Mouse (Mus musculus) MEL (cell line): ENCODE measurements at regions not wholly inside any gene's neighbourhood (a gene's known extent, or its start where the extent isn't known, plus 50 kb on each side); places are given as distances from the start of the nearest gene placed in this dataset.

Source experiments
- CTCF ChIP-seq, 3 experiments: IDR thresholded peaks in 2 of 3; conservative IDR thresholded peaks in 1 of 3; 2 replicates each; pipeline ENCODE4 v1.5.1; 2011 to 2012; ENCODE audit warnings: low read length in 3 of 3, low read depth in 2 of 3, mild to moderate bottlenecking in 2 of 3, improper control_type of control experiment in 1 of 3, inconsistent platforms in 1 of 3, mixed read lengths in 1 of 3, moderate library complexity in 1 of 3; ENCODE audit not compliant: control insufficient read depth in 1 of 3, insufficient read depth in 1 of 3, poor library complexity in 1 of 3, severe bottlenecking in 1 of 3
- EP300 ChIP-seq, 2 experiments: IDR thresholded peaks; 2 replicates each; pipeline ENCODE4 v1.6.1; 2011; ENCODE audit warnings: improper control_type of control experiment in 2 of 2, low read length in 2 of 2, low read depth in 1 of 2, mild to moderate bottlenecking in 1 of 2
- GABPA ChIP-seq: IDR thresholded peaks from 2 replicates; pipeline ENCODE4 v1.6.1; 2012; ENCODE audit warnings: low read depth, mild to moderate bottlenecking, inconsistent platforms, low read length, improper control_type of control experiment, moderate library complexity
- GATA1 ChIP-seq: IDR thresholded peaks from 2 replicates; pipeline ENCODE4 v1.6.1; 2011; ENCODE audit warnings: low read depth, low read length, improper control_type of control experiment
- HCFC1 ChIP-seq: IDR thresholded peaks from 2 replicates; pipeline ENCODE4 v1.6.1; 2012; ENCODE audit warnings: low read depth, mild to moderate bottlenecking, inconsistent platforms, low read length, improper control_type of control experiment, moderate library complexity
- MAZ ChIP-seq: IDR thresholded peaks from 2 replicates; pipeline ENCODE4 v1.6.1; 2012; ENCODE audit warnings: low read depth, mild to moderate bottlenecking, inconsistent platforms, low read length, improper control_type of control experiment
- MEF2A ChIP-seq: IDR thresholded peaks from 2 replicates; pipeline ENCODE4 v1.6.1; 2014; ENCODE audit warnings: low read depth, mild to moderate bottlenecking, inconsistent platforms, low read length, improper control_type of control experiment; ENCODE audit not compliant: poor library complexity, insufficient replicate concordance, severe bottlenecking; ENCODE audit errors: extremely low read depth
- NELFE ChIP-seq: IDR thresholded peaks from 2 replicates; pipeline ENCODE4 v1.6.1; 2011; ENCODE audit warnings: low read depth, low read length, improper control_type of control experiment
- POLR2A ChIP-seq, 2 experiments: IDR thresholded peaks; 2 replicates each; pipeline ENCODE4 v1.6.1; 2011 to 2012; ENCODE audit warnings: low read length in 2 of 2, mild to moderate bottlenecking in 2 of 2, control low read depth in 1 of 2, improper control_type of control experiment in 1 of 2, low read depth in 1 of 2, moderate library complexity in 1 of 2; ENCODE audit not compliant: control insufficient read depth in 1 of 2, insufficient read depth in 1 of 2, poor library complexity in 1 of 2
- POLR2AphosphoS2 ChIP-seq: IDR thresholded peaks from 2 replicates; pipeline ENCODE4 v1.6.1; 2011; ENCODE audit warnings: low read length, improper control_type of control experiment
- TBP ChIP-seq: IDR thresholded peaks from 2 replicates; pipeline ENCODE4 v1.8.0; 2011; ENCODE audit warnings: low read depth, low read length, improper control_type of control experiment
- USF1 ChIP-seq: IDR thresholded peaks from 2 replicates; pipeline ENCODE4 v1.6.1; 2014; ENCODE audit warnings: low read depth, mild to moderate bottlenecking, inconsistent platforms, low read length, improper control_type of control experiment, moderate library complexity
- ZC3H11A ChIP-seq: IDR thresholded peaks from 2 replicates; pipeline ENCODE4 v1.6.1; 2012; ENCODE audit warnings: low read depth, mild to moderate bottlenecking, inconsistent platforms, low read length, improper control_type of control experiment
- ZMIZ1 ChIP-seq: IDR thresholded peaks from 2 replicates; pipeline ENCODE4 v1.6.1; 2012; ENCODE audit warnings: low read depth, mild to moderate bottlenecking, inconsistent platforms, low read length, improper control_type of control experiment, moderate library complexity

DNA sequence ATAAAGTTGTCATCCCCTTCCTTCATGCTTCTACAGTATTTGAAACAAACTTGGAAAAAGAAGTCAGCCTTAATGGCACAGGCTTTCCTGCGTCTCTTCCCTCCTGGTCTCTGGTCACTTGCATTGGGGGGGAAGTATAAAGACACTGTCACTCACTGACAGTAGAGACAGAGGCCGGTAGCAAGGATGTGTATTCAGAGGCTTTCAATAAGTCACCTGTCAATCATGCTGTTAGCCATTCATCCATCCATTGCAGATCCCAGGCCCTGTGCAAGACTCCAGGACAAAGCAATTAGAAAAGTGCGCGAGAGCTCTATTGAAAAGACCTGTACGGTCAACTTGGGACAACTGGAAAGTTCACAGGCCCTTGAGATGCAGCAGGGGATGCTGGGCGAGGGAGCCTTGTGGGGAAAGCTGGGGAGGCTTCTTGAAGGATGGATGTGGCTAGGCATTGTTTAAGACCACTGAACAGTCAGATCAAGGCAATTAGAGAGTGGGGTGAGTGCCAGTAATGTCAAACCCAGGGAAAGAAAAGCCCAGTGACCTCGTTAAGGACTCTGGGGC lies 212.0 kb downstream of the Pten start:
- TF ChIP-seq CTCF (IDR thresholded peaks at IDR 0.05 in 2 of 3, conservative IDR thresholded peaks at IDR 0.05 in 1 of 3; ENCODE audit: control insufficient read depth in 1 of 3, insufficient read depth in 1 of 3, low read depth in 2 of 3, low read length in 3 of 3, poor library complexity in 1 of 3, severe bottlenecking in 1 of 3) (no peak), GABPA (no peak), NELFE (no peak), GATA1 (no peak), MEF2A (no peak), TBP (no peak), ZMIZ1 (no peak), ZC3H11A (no peak), POLR2AphosphoS2 (no peak), POLR2A (IDR thresholded peaks at IDR 0.05; ENCODE audit: control insufficient read depth in 1 of 2, insufficient read depth in 1 of 2, low read depth in 1 of 2, low read length in 2 of 2, poor library complexity in 1 of 2) (no peak), USF1 (no peak), HCFC1 (no peak), EP300 (IDR thresholded peaks at IDR 0.05; ENCODE audit: low read depth in 1 of 2, low read length in 2 of 2) (no peak), MAZ (no peak)
